Comparison of ENCODE assay signal across 9 mouse cellular contexts in genomic region chr11:108418540-108418939, GRCm38 (mm10). TPM values are rescaled to one million over a fixed set of nuclear protein-coding genes. Genes with fewer than 3 reads are reported as not detected.
A peak's percentile ranks its signal among the peaks of the same experiment; 100 is the strongest.
DNase-seq lines count a peak whose midpoint lies in the region; ATAC-seq and TF ChIP-seq lines count a peak whose summit lies in the region.
"Had no signal": no experiment of that assay in that cellular context is flagged by ENCODE, and none has a peak within 500 bp of the region (broad histone marks: within the 10 kb centered on the region; RNA-seq: fewer than 3 reads in every experiment).

No protein-coding gene starts in this region.

- intact Hi-C loops in heart, postnatal 25 days (cut with DNase I): no loop called here

- ATAC-seq in midbrain, embryonic 15.5 days (replicated peaks): 0 out of 2 replicates have a peak, but pooled peaks have one; percentile 27
- peak; percentile 48; the same call in 1 of the 2 replicates for ATAC-seq in forebrain, embryonic 14.5 days
- ATAC-seq in stomach, postnatal 0 days (ENCODE audit: low FRiP score, low TSS enrichment): 0 out of 2 replicates have a peak, but pooled peaks have one; percentile 21

- TF ChIP-seq CTCF in stomach, postnatal 0 days (IDR thresholded peaks at IDR 0.05; ENCODE audit: low read depth): peak; percentile 82

- no peak overlapping the region for H3K27ac ChIP-seq in midbrain, embryonic 15.5 days
- no peak overlapping the region for H3K27ac ChIP-seq in midbrain, embryonic 10.5 days (replicated peaks)
- no peak overlapping the region for H3K27ac ChIP-seq in forebrain, embryonic 14.5 days (ENCODE audit: low read depth, low read length)
- H3K27ac ChIP-seq in stomach, postnatal 0 days (replicated peaks): no peak overlapping the region

- WGBS in midbrain, embryonic 15.5 days: 30% methylated on average over 1 of the region's 1 CpGs
- 71% methylated on average over 1 of the region's 1 CpGs for WGBS in midbrain, embryonic 10.5 days
- 35% methylated on average over 1 of the region's 1 CpGs for WGBS in forebrain, embryonic 14.5 days
- 18% methylated on average over 1 of the region's 1 CpGs for WGBS in stomach, postnatal 0 days

- H3K4me3 ChIP-seq in midbrain, embryonic 15.5 days: no peak overlapping the region
- H3K4me3 ChIP-seq in midbrain, embryonic 10.5 days: no peak overlapping the region
- no peak overlapping the region for H3K4me3 ChIP-seq in forebrain, embryonic 14.5 days (ENCODE audit: low read depth, low read length)
- no peak overlapping the region for H3K4me3 ChIP-seq in stomach, postnatal 0 days (ENCODE audit: low read depth, low read length)

- peak; percentile 14 for DNase-seq in heart, postnatal 4 days
- DNase-seq in heart, postnatal 25 days (ENCODE audit: low spot score): no peak
- DNase-seq in midbrain, embryonic 10.5 days (ENCODE audit: low spot score): no peak
- peak; percentile 89 for DNase-seq in forebrain, embryonic 14.5 days (ENCODE audit: low spot score)
- no peak for DNase-seq in stomach, postnatal 0 days (ENCODE audit: low spot score)
- DNase-seq in adrenal gland, adult 8-10 months: no peak
- DNase-seq in adrenal gland, postnatal 14 days: no peak

- no peaks in the 10 kb centered on the region for H3K36me3 ChIP-seq in midbrain, embryonic 15.5 days (replicated peaks)
- H3K36me3 ChIP-seq in midbrain, embryonic 10.5 days: no peaks in the 10 kb centered on the region
- H3K36me3 ChIP-seq in forebrain, embryonic 14.5 days (ENCODE audit: control insufficient read depth, insufficient read depth, low read length): no peaks in the 10 kb centered on the region
- H3K36me3 ChIP-seq in stomach, postnatal 0 days (ENCODE audit: control insufficient read depth, insufficient read depth, low read length): no peaks in the 10 kb centered on the region

- peaks cover 7% of the 10 kb centered on the region for H3K4me1 ChIP-seq in midbrain, embryonic 15.5 days
- H3K4me1 ChIP-seq in midbrain, embryonic 10.5 days: peaks cover 14% of the 10 kb centered on the region
- peaks cover 5% of the 10 kb centered on the region for H3K4me1 ChIP-seq in forebrain, embryonic 14.5 days (ENCODE audit: control insufficient read depth, insufficient read depth, low read length)
- H3K4me1 ChIP-seq in stomach, postnatal 0 days (replicated peaks; ENCODE audit: control insufficient read depth, insufficient read depth): no peaks in the 10 kb centered on the region

- H3K4me2 ChIP-seq in midbrain, embryonic 15.5 days: no peak overlapping the region
- no peak overlapping the region for H3K4me2 ChIP-seq in forebrain, embryonic 14.5 days (ENCODE audit: low read length)
- H3K4me2 ChIP-seq in stomach, postnatal 0 days (replicated peaks; ENCODE audit: low read depth): no peak overlapping the region
- H3K4me2 ChIP-seq: heart, embryonic 11.5 days had no signal

- H3K9me3 ChIP-seq in midbrain, embryonic 15.5 days: no peaks in the 10 kb centered on the region
- H3K9me3 ChIP-seq in midbrain, embryonic 10.5 days (replicated peaks): no peaks in the 10 kb centered on the region
- no peaks in the 10 kb centered on the region for H3K9me3 ChIP-seq in forebrain, embryonic 14.5 days (replicated peaks; ENCODE audit: control insufficient read depth, low read length)
- H3K9me3 ChIP-seq in stomach, postnatal 0 days (ENCODE audit: control insufficient read depth, low read length): no peaks in the 10 kb centered on the region

- no peak for TF ChIP-seq EP300 in stomach, postnatal 0 days (optimal IDR thresholded peaks at IDR 0.05)

- H3K9ac ChIP-seq in midbrain, embryonic 15.5 days: no peak overlapping the region
- H3K9ac ChIP-seq in forebrain, embryonic 14.5 days (ENCODE audit: low read length): no peak overlapping the region
- H3K9ac ChIP-seq in stomach, postnatal 0 days (ENCODE audit: low read length): no peak overlapping the region

- H3K27me3 ChIP-seq in midbrain, embryonic 15.5 days (replicated peaks): no peaks in the 10 kb centered on the region
- H3K27me3 ChIP-seq in midbrain, embryonic 10.5 days (ENCODE audit: low read depth, poor library complexity, severe bottlenecking): peaks cover 12% of the 10 kb centered on the region
- no peaks in the 10 kb centered on the region for H3K27me3 ChIP-seq in forebrain, embryonic 14.5 days (replicated peaks; ENCODE audit: control insufficient read depth, insufficient read depth, low read length)
- no peaks in the 10 kb centered on the region for H3K27me3 ChIP-seq in stomach, postnatal 0 days (ENCODE audit: control insufficient read depth, insufficient read depth, low read length)

RNA-seq across cellular contexts. Expression of gene Cep112, which starts 6.5 kb away (rescaled TPM):
- total RNA-seq in heart, postnatal 4 days (2021): 10 to 100 TPM; 16.2 to 17.2 TPM
- total RNA-seq in heart, postnatal 25 days (2021): 10 to 100 TPM; 11.5 to 11.8 TPM
- polyA plus RNA-seq in midbrain, embryonic 15.5 days (2015; fragmentation: Nextera tagmentation; extraction: Ambion mirVana): 25.1 and 29.7 TPM in 2 replicates
- polyA plus RNA-seq in midbrain, embryonic 10.5 days (2016; fragmentation: Nextera tagmentation; extraction: Ambion mirVana): 13.3 and 15.6 TPM in 2 replicates
- polyA plus RNA-seq in forebrain, embryonic 14.5 days (2014; fragmentation: Nextera tagmentation; extraction: Ambion mirVana): 13.6 and 14.6 TPM in 2 replicates
- polyA plus RNA-seq in stomach, postnatal 0 days (2015; fragmentation: Nextera tagmentation; extraction: Ambion mirVana): 3.3 and 3.5 TPM in 2 replicates
- total RNA-seq in adrenal gland, adult 8-10 months (2022): 10 to 100 TPM in 3 of 4 experiments, 1 to 10 TPM in 1; 5.7 to 19.4 (median 15.1) TPM
- 13.9 and 16.8 TPM in 2 replicates for total RNA-seq in adrenal gland, postnatal 14 days (2021)

Comparison
In these comparisons a context has a peak if more than half of its experiments do, and no peak if none do; other contexts are left out.
1. DNase-seq: peak in heart, postnatal 4 days (single experiment) and forebrain, embryonic 14.5 days (single experiment); none in heart, postnatal 25 days (single experiment), midbrain, embryonic 10.5 days (single experiment), stomach, postnatal 0 days (single experiment), adrenal gland, adult 8-10 months (single experiment) and adrenal gland, postnatal 14 days (single experiment).
2. Peak in every context shown above with its lines, with median percentiles within 50 percentile points of each other: ATAC-seq.